Mouse (Mus musculus): Measurements from ENCODE around the gene Dtnbp1. TPM values are rescaled to one million over a fixed set of nuclear protein-coding genes. Genes with fewer than 3 reads are reported as not detected.

Gene Dtnbp1
- polyA plus RNA-seq (2012; rRNA removed): 55.1 and 56.2 TPM in 2 replicates

DNA sequence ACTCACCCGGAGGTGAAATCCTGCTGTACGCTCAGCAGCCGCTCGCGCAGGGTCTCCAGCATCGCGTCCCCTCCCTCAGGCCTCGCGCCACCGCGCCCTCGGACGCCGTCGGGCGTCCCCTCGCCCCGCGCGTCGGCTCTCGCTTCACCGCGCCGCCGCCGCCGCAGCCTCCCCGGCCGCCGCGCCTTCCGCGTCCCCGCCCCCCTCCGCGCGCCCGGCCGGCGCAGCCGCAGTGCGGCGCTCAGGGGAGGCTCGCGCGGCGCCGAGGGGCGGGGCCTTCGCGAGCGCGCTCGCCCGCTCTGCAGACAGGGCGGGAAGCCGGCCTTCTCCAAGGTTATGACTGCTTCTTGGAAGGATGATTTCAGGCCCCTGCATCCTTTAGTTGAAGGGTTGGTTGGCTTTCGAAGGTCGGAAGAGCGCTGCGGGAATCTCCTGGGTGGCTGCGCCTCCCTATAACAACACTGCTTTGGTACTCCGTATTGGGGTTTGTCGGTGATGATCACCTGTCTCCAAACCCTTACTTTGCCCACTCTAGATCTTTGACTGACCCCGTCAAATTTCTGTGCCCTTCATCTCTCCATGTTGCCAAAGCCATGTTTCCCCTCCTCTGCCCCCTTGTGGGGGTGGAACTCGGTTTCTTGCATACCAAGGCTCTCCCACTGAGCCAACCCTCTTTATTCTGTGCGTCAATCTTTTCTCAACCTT, at the start of gene Dtnbp1:
Dtnbp1 (minus strand) TSS at position 237 of the 705 bp plus-strand sequence.
- DNase-seq (ENCODE audit: low spot score): no peak

DNA sequence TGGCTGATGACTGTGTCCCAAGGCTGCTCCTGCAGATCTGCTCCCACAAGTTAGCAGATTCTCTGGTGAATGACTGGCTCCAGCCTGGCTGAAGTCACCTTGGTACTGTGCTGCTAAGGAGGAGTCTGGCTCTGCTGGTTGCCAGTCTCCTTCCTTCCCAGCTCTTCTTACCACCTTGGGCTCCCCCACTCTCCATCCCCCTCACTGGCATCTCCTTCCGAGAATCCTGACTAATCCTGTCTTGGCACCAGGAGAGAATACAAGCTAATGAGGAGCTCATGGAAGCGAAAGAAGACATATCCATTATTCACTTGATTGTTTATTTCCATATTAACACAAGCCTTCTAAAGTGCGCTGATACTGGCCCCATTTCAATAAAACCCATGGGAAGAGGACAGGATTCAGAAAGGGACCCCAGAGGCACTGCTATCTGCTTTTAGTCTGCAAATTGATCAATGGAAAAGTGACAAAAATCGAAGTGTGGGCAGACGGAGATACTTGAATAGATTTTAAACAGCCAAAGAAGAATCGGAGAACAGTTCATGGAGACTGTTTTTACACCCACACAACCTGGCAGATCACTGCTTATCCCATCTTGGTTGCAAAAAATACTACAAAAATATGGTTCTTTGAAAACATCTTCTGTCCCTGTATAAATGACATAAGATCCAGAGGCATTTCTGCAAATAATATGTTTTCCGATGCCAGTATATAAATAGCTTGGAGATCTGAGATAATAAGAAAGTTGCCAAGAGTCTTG, 47.5 kb upstream of the Dtnbp1 start:
- no peak for DNase-seq (ENCODE audit: low spot score)

DNA sequence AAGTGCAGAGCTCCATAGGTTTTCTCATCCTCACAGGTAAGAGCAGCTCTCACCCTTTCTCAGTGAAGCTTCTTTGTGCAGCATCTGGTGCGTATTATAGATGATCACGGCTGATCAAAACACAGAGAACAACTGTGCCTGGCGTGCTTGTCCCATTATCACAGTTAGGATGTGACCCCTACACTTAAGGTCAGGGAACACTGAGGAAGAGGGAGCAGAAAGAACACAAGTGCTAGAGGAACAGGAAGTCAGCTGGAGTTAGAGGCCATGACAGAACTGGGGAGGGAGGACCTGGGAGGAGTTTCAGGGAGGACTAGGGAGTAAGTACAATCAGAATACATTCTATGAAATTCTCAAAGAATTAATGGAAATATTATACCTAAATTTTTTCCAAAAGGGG, 41.5 kb upstream of the Dtnbp1 start:
- DNase-seq (ENCODE audit: low spot score): no peak

DNA sequence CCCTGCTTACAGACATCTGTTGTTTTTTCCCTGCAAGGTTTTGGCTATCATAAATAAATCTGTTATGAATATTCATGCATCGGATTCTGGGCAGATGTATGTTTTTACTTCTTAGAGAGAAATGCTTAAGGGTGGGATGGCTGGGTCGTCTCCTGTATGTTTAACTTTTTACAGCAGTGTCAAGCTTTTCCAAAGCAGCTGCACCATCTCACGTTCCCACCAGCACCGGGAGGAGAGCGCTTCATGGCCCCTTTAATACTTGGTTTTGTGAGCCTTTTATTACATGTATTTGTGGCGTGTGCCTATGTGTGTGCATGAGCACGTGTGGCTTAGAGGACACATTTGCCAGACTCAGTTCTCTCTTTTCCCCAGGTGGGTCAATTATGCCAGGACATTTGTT, 38.8 kb upstream of the Dtnbp1 start:
- no peak for DNase-seq (ENCODE audit: low spot score)

DNA sequence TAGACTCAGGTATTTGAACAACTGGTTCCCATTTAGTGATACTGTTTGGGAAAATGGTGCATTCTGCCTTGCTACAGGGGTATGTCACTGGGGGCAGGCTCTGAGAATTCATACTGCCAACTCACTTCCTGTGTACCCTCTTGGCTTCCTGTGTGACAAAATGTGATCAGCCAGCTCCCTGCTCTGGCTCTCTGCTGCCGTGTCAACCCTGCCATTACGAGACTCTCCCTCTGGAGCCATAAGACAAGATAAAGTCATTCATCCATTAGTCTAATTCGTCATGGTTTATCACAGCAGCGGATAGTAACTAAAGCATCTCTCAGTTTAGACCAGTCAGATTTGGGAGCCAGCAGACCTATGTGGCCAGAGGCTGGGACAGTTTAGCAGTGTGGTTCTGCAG, 38.2 kb upstream of the Dtnbp1 start:
- DNase-seq (ENCODE audit: low spot score): no peak

DNA sequence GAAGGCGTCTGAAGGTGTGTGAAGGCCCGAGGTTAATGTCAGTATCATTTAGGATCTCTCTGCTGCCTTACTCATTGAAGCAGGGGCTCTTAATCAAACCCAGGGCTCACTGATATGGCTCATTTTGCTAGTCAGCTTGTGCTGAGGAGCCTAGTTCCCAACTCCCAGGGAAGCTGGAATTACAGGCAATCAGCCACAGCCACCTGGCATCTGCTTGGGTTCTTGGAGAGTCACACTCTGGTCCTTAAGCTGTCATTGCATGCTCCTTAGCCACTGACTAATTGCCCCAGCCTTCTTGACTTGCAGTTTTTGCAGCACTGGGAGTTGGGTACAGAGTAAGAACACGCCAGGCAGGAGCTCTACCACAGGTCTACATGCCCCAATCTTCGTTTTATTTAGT, 34.5 kb upstream of the Dtnbp1 start:
- no peak for DNase-seq (ENCODE audit: low spot score)

DNA sequence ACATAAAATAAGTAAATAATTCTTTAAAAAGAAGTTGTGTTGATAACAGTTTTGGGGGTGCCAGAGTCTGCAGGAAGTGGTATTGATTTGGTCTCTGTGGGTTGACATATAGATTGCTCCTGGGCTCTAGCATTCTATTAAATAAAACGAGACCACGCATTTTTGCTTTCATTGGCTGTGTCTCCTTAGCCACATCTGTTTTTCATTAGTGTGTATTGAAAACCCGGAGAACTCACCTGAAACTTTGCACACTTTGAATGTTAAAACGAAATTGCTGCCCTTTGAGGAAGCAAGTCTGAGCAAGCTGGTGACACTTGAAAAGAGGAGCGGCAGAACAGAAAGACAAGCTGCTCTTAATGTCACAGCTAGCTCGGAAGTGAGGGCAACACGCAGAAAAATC, 32.8 kb upstream of the Dtnbp1 start:
- DNase-seq (ENCODE audit: low spot score): no peak

DNA sequence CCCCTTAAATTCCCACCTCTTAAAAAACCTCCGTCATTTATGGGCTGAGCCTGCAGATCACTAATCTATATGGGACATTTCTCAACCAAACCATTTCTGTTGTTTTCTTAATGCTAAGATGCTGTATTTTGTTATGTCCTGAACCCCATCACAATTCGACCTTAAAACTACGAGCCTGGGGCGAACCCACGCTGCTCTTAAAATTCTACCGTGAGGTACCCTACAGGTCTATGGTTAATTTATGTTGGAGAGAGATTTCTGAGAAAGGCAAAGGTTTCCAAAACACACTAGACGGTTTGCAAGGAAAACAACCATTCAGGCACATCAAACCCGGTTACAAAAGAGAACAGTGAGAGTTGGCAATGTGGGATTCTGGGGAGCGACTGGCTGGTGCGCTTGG, 31.4 kb upstream of the Dtnbp1 start:
- DNase-seq (ENCODE audit: low spot score): no peak

DNA sequence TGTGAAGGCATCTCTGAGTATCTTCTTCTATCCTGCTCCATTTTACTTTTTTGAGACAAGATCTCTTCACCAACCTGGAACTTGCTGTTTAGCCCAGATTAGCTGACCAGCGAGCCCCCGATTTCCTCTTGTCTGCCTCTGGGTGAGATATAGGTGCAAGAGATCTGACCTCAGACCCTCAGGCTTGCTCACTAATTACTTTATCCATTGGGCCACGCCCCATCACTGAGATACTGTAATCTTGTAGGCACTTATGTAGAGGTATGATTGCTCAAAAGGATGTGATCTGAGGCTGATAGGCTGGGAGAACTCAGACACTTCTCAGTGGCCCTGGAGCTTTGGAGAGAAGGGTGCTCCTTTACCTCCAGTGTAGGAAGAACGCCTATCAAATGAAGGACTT, 30.5 kb upstream of the Dtnbp1 start:
- DNase-seq (ENCODE audit: low spot score): no peak

DNA sequence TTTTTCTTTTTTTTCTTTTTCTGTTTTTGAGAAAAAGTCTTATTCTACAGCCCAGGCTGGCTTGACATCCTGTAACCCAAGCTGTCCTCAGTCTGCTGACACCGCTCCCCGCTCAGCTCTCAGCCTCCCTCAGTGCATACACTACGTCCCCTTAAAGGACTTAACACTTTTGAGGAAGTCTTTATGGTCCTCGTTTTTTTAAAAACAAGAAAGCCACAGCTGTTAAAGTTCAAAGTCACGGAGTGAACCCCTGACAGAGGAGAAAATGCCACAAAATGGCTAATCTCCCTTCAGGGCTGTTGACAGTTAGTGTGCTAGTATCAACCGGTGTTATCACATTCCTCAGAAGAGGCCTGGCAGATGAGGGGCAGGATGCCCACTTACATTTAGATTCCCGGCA, 29.8 kb upstream of the Dtnbp1 start:
- no peak for DNase-seq (ENCODE audit: low spot score)

DNA sequence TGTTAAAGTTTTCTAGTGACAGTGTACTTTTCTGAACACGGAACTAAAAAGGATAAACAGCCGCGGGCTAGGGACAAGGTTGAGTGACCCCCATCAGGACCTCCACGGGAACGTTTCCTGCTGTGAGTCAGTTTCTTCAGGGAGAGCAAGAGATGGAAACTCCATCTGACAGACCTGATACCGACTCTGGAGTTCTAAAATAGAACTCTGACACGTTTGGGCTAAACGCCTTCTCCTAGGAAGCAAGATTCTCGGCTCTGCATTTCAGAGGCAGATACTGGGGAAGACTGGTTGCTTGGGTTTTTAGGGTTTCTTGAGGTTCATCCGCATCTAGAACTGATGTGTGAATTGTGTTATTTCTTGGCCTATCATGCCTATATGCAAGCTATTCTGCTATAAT, 29.4 kb upstream of the Dtnbp1 start:
- no peak for DNase-seq (ENCODE audit: low spot score)

DNA sequence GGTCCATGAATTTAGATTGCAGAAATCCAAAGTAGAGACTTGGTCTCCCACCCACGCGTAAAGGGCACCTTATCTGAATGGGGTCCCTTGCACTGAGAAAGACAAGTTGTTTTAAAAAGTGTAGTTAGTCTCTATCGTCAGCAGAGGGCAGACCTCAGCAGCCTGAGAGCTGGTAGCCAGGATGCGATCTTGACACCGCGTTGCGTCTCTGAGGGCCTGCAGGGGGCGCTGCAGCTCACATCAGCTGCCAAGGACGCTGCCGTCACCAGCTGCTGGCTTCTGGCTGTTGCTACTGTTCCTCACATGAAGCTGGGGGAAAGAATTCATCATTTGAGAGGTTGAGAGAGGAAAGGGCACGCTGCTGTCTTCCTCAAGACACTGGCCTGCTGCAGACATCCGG, 28.9 kb upstream of the Dtnbp1 start:
- DNase-seq (ENCODE audit: low spot score): peak; percentile 79

DNA sequence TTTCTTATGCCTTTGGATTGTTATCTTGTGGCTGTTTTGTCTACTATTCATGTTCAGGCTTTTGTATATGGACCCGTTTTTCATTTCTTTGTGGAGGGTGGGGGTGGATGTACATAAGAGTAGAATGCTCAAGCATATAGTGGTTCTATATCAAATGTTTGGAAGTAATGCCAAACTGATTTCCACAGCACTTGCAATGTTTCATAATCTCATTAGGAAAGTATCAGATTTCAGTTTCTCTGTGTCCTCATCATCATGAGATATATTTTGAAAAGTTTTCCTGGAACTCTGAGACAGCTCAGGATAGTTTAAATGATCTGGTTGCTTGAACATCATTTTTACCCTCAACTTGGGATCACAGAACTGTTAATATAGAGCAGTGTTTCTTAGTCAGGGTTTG, 27.8 kb upstream of the Dtnbp1 start:
- DNase-seq (ENCODE audit: low spot score): no peak

DNA sequence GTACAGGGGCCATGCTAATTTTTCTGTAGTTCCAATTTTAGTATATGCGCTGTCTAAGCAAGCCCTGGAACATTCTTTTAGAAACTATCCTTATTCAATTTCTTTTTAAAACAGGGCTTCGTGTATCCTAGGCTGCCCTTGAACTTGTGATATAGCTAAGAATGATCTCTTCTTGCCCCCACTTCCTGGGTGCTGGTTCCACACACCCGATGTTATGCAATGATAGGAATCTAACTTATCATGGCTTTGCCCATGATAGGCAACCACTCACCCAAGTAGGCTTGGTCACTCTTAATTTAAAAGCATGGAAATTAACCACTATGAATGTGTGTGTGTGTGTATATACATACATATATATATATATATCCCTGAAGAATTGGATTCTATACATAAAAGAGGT, 24.3 kb upstream of the Dtnbp1 start:
- no peak for DNase-seq (ENCODE audit: low spot score)

DNA sequence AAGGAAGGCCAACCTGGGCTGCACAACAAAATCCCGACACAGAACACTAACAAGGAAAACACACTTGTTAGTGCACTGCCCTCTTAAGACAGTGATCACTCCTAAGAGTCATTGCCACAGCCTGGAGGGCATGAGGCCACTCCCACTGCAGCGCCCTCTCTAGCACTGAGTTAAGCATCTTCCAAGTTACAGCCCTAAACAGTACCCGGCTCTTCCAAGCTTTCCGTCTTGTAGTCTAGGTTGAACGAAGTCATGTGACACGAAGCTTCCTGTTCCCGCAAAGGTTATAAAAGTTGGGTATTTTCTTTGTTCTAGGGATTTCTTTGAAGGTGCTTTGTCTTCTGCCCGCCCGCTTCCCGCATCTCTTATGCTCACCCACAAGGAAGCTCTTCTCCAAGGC, 22.9 kb upstream of the Dtnbp1 start:
- DNase-seq (ENCODE audit: low spot score): no peak

DNA sequence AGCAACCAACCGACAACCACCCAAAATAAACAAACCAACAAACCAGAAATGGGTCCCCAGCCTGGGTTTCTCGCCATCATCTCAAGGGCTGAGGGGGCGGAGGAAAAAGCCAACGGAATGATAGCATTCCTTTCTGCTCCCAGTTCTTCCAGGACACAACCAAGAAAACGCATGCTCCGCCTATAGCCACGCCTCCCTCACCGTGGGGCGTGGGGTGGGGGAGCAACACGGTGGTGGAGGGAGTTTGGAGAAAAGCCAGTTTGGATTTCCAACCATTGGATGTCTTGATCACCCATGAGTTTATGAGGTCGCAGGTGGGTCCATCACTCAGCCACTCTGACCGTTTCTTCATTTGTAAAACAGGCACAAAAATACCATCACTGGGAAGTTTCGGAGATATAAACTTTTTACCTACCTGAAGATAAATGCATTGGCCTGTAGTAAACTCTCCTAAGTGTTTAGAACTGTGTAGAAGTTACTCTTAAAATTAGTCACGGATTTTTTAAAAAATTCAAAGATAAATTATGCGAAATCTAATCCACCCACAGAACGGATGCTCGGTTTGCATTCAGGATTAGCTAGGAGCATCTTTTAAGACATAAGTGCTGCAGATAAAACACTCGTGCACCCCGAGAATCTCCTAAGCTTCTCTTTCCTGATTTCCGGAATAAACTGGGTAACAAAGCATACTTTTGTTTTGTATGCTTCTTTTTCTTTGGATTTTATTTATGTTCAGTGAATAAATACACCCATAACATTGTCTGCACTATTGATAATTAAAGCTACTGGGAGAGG, 21.6 kb upstream of the Dtnbp1 start:
- no peak for DNase-seq (ENCODE audit: low spot score)

DNA sequence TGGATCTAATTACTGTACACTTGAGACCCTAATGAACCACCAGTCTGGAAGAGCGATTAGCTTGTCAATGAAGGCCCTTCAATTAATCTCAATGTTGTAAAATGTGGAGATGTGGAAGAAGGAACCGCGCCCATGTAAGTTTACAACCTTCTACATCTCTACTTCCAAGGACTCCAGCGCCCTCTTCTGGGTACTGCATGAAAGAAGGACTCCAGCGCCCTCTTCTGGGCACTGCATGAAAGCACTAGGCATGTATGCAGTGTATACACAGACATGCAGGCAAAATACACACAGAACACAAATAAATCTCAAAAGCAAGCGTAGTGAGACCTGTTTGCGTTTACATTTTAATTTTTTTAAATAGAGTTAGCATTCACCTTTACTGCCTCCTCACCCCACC, 6.2 kb upstream of the Dtnbp1 start:
- DNase-seq (ENCODE audit: low spot score): no peak

DNA sequence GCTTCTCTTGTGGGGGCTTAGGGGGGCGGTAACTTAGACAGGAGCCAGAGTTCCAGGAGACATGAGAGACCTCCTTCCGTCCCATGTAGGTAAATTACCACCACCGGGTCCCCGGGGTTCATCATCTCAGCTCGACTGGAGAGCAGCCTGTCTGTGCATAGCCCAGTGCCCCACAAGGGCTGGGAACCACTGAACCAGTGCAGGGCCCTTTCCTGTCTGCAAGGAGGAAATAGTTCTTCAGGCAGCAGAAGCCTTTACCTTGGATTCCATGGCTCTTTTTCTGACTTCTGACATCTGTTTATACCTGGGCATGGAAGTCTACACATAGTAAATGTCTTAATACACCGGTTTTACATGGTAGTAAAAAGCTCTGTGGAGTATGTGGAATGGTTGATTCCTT, 5.8 kb upstream of the Dtnbp1 start:
- DNase-seq (ENCODE audit: low spot score): no peak

DNA sequence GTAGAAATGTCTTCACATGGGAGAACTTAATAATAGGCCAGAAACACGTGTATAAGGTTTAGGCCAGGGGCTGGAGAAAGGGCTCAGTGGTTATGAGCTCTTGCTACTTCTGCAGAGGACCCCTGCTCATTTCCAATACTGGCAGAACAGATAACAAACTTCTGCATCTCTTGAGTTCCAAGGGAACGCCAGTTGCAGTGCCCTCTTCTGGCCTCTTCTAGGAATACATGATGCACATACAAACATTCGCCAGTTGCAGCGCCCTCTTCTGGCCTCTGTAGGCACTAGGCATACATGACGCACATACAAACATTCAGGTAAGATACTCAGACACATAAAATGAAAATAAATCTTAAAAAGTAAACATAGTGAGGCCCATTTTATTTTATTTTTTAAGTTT, 4.5 kb upstream of the Dtnbp1 start:
- no peak for DNase-seq (ENCODE audit: low spot score)

DNA sequence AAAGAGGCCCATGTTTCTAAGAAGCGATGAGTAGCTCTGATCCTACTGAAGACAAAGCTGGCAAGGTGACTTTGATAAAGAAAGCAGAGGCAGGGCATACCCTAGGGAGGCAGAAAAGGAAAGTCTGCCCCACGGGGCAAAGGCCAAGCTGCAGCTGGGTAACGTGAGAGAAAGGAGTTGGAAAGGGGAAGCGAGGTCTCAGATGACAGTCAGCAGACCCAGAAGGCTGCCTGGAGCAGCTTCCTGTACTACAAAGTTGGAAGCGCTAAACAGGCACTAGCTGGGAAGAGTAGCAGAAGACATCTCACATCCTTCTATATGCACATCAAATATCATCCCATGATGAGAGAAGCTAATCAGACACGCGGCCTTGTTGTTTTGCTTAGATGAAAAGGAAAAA, 3.9 kb upstream of the Dtnbp1 start:
- no peak for DNase-seq (ENCODE audit: low spot score)

DNA sequence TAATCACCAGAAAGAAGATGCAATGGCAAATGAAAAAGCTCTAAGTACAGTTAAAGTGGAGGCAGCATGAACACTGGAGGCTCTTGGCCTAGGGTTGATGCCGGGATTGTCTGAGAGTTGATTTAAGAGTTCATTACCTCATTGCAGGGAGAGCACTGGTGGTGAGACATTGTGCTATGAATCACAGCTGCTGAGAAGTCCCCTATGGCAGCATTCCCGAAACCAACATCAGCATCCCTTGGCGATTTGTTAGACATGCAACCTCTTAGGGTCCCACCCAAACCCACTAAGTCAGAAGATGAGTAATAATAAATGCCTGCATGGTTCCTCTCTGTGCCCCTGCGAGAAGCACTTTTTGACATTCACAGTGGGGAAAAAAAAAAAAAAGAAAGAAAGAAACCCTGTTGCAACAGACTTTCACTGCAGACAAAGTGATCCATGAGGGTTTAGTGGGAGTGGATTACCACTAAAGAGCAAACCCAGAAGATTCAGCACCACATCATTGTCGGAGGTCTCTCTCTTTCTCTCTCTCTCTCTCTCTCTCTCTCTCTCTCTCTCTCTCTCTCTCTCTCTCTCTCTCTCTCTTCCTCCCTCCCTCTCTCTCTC, 3.1 kb upstream of the Dtnbp1 start:
- DNase-seq (ENCODE audit: low spot score): no peak

DNA sequence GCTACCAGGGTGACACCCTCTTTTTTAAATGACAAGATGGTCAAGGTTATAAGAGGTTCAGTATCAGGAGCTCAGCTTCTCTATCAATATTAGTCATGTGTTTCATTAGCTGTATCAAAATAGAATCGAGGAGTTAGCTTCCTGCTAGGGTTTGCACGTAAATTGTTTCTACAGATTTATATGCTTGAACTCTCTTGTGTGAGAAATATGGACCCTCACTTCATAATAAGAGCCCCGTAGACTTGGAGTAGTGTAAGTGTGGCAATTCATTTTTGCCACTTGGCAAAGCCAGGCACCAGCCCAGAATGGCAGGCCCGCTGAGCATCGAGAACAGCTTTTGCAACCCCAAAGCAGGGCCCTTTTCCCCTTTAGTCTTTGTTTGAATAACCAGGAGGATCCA, 1.1 kb upstream of the Dtnbp1 start:
- DNase-seq (ENCODE audit: low spot score): no peak
